Mouse (Mus musculus) forebrain, embryonic 11.5 days (tissue): ENCODE results near the gene Tubb5. TPM values are rescaled to one million over a fixed set of nuclear protein-coding genes. Genes with fewer than 3 reads are reported as not detected.

Source experiments
- ATAC-seq: fragments of 200-750 bp; cut with Nextera tagmentation; replicated peaks from 2 replicates; pipeline ENCODE4 v1.8.0; 2017; ENCODE audit warnings: moderate TSS enrichment; ENCODE audit not compliant: low FRiP score
- DNase-seq: peaks from one replicate; pipeline ENCODE4 v3.0.0-alpha.2; 2017; ENCODE audit warnings: low spot score
- H3K27ac ChIP-seq: fragments of 300-500 bp; sonication (generic); 2 replicates; pipeline ENCODE4 v1.5.1; 2014; ENCODE audit warnings: low read depth, low read length
- H3K27me3 ChIP-seq: fragments of 300-500 bp; sonication (generic); 2 replicates; pipeline ENCODE4 v1.6.1; 2014; ENCODE audit warnings: mild to moderate bottlenecking, low read length, mixed read lengths; ENCODE audit not compliant: control insufficient read depth, insufficient read depth
- H3K36me3 ChIP-seq: fragments of 300-500 bp; sonication (generic); 2 replicates; pipeline ENCODE4 v1.6.1; 2014; ENCODE audit warnings: mild to moderate bottlenecking, low read length, moderate library complexity, mixed read lengths; ENCODE audit not compliant: control insufficient read depth, insufficient read depth
- H3K4me1 ChIP-seq: fragments of 300-500 bp; sonication (generic); replicated peaks from 2 replicates; pipeline ENCODE4 v1.6.1; 2014; ENCODE audit warnings: low read length, mixed read lengths; ENCODE audit not compliant: control insufficient read depth, insufficient read depth
- H3K4me2 ChIP-seq: fragments of 300-500 bp; sonication (generic); 2 replicates; pipeline ENCODE4 v1.6.1; 2014; ENCODE audit warnings: low read depth, mild to moderate bottlenecking, low read length, moderate library complexity, mixed read lengths; ENCODE audit not compliant: severe bottlenecking
- H3K4me3 ChIP-seq: fragments of 300-500 bp; sonication (generic); 2 replicates; pipeline ENCODE4 v1.5.1; 2014; ENCODE audit warnings: low read depth, low read length
- H3K9ac ChIP-seq: fragments of 300-500 bp; sonication (generic); 2 replicates; pipeline ENCODE4 v1.6.1; 2014; ENCODE audit warnings: low read length
- H3K9me3 ChIP-seq: fragments of 300-500 bp; sonication (generic); 2 replicates; pipeline ENCODE4 v1.6.1; 2016; ENCODE audit warnings: low read length, mixed read lengths; ENCODE audit not compliant: control insufficient read depth
- WGBS: fragments of 180-500 bp; shearing (Covaris S2); extraction: QIAGEN DNeasy Blood & Tissue Kit; methylation state at CpG from one replicate; pipeline ENCODE4 v1.1.7; 2014; 5-methylcytosine and 5-hydroxymethylcytosine counted together
- polyA plus RNA-seq: library from polyadenylated mRNA; unstranded; fragments of >200 nt; fragmentation: Nextera tagmentation; extraction: Ambion mirVana; gene quantifications from 2 replicates; pipeline ENCODE4 v1.2.1, GENCODE M21; 2014

The Tubb5 gene
- polyA plus RNA-seq, 1 experiment from 2014 or later, result 1,583 TPM

GRCm38 (mm10) chr17:35814678-35815077 lies 23.4 kb downstream of the Tubb5 start:
- H3K9me3 ChIP-seq, result no peaks in the 10 kb centered on the region
- no peak overlapping the region for H3K4me3 ChIP-seq
- WGBS, result 75% methylated on average over 6 of the region's 6 CpGs
- no peaks in the 10 kb centered on the region for H3K36me3 ChIP-seq
- H3K4me1 ChIP-seq, result no peaks in the 10 kb centered on the region
- DNase-seq (no peak), ATAC-seq (no peak)
- H3K4me2 ChIP-seq, result no peak overlapping the region
- H3K27ac ChIP-seq, result no peak overlapping the region
- no peaks in the 10 kb centered on the region for H3K27me3 ChIP-seq
- no peak overlapping the region for H3K9ac ChIP-seq

- H3K9ac ChIP-seq, result no peak overlapping the region
- DNase-seq (no peak), ATAC-seq (no peak)
- no peaks in the 10 kb centered on the region for H3K27me3 ChIP-seq
- H3K36me3 ChIP-seq, result no peaks in the 10 kb centered on the region
- H3K4me1 ChIP-seq, result no peaks in the 10 kb centered on the region
- no peak overlapping the region for H3K27ac ChIP-seq
- no peaks in the 10 kb centered on the region for H3K9me3 ChIP-seq
- H3K4me2 ChIP-seq, result no peak overlapping the region
- 89% methylated on average over 7 of the region's 7 CpGs for WGBS
- no peak overlapping the region for H3K4me3 ChIP-seq
Observed at GRCm38 (mm10) chr17:35813653-35814052, 24.5 kb downstream of the Tubb5 start.

- no peak for ATAC-seq
- H3K27ac ChIP-seq, result no peak overlapping the region
Observed at GRCm38 (mm10) chr17:35813245-35813647, 24.9 kb downstream of the Tubb5 start.

DNA sequence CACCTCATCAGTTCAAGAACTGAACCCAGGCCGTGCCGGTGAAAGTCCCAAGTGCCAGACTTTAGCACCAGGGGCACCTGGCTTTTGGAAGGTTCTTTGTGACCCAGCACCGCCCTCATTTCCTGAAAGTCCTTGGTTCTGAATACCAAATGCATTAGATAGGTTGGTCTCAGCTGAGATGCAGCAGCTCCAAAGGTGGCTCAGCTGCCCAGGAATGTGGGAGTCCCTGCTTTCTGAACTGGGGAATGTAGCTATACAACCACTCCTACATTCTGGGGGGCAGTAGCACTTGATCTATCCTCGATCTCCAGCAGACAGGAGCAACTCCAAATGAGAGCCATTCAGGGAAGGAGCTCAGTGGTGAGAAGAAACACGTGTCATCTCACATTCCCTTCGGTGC lies 25.4 kb downstream of the Tubb5 start:
- WGBS, result 81% methylated on average over 6 of the region's 6 CpGs
- H3K9me3 ChIP-seq, result no peaks in the 10 kb centered on the region
- no peak overlapping the region for H3K27ac ChIP-seq
- DNase-seq, result no peak
- H3K4me3 ChIP-seq, result no peak overlapping the region
- H3K4me1 ChIP-seq, result no peaks in the 10 kb centered on the region
- ATAC-seq, result no peak
- H3K36me3 ChIP-seq, result no peaks in the 10 kb centered on the region
- no peak overlapping the region for H3K4me2 ChIP-seq
- no peak overlapping the region for H3K9ac ChIP-seq
- H3K27me3 ChIP-seq, result no peaks in the 10 kb centered on the region

More at GRCm38 (mm10) chr17:35813245-35813647, 24.9 kb downstream of the Tubb5 start:
- no peaks in the 10 kb centered on the region for H3K4me1 ChIP-seq
- H3K9me3 ChIP-seq, result no peaks in the 10 kb centered on the region
- H3K36me3 ChIP-seq, result no peaks in the 10 kb centered on the region
- H3K4me3 ChIP-seq, result no peak overlapping the region
- no peaks in the 10 kb centered on the region for H3K27me3 ChIP-seq
- 82% methylated on average over 7 of the region's 7 CpGs for WGBS
- no peak overlapping the region for H3K9ac ChIP-seq
- no peak overlapping the region for H3K4me2 ChIP-seq
- no peak for DNase-seq

DNA sequence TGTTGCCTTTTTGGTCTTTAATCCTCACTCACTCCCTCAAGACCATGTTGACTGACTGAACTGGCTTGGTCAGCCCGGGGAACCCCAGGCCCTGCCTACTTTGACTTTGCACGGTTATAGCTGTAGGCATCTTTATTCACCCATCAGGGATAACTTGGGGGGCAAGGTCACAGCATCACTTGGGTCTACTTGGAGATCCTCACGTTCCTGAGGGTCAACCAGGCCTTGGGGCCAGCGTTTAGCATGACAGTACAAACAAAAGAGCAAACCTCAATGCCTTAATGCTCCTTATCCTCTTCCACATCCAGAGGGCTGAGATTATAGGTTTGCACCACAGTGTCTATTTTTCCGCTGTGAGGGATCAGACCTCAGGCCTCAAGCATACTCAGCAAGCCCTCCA lies 25.8 kb downstream of the Tubb5 start:
- 70% methylated on average over 5 of the region's 5 CpGs for WGBS
- no peak for ATAC-seq

GRCm38 (mm10) chr17:35810900-35811648 lies 27.0 kb downstream of the Tubb5 start:
- no peak overlapping the region for H3K4me3 ChIP-seq
- 90% methylated on average over 5 of the region's 5 CpGs for WGBS
- no peak overlapping the region for H3K9ac ChIP-seq
- no peak overlapping the region for H3K27ac ChIP-seq
- no peak for ATAC-seq
- H3K36me3 ChIP-seq, result no peaks in the 10 kb centered on the region
- no peak for DNase-seq
- H3K27me3 ChIP-seq, result no peaks in the 10 kb centered on the region
- H3K9me3 ChIP-seq, result no peaks in the 10 kb centered on the region
- no peak overlapping the region for H3K4me2 ChIP-seq
- no peaks in the 10 kb centered on the region for H3K4me1 ChIP-seq

More for the DNA sequence above, 25.8 kb downstream of the Tubb5 start:
- Histone ChIP-seq H3K4me1 (no peaks in the 10 kb centered on the region), H3K36me3 (no peaks in the 10 kb centered on the region), H3K4me2 (no peak overlapping the region), H3K9ac (no peak overlapping the region), H3K9me3 (no peaks in the 10 kb centered on the region), H3K27me3 (no peaks in the 10 kb centered on the region), H3K4me3 (no peak overlapping the region), H3K27ac (no peak overlapping the region)
- no peak for DNase-seq

DNA sequence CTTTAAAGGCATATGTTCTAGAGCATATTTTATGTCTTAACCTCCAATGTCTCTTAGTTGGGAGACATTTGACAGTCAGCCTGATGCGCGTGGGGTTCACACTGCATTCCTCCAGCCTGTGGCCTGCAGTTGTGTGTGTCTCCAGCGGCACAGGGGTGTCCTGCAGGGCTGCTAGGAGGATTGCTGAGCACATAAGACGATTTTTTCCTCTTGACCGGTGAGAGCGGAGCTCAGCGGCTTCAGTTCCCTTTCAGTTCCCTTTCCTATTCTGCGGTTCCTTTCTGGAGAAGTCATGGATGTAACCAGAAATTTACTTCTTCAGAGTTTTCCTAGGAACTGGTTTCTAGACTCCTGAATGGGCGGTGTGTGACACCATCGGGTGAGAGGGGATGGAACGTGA lies 28.7 kb downstream of the Tubb5 start:
- no peak overlapping the region for H3K4me2 ChIP-seq
- 87% methylated on average over 11 of the region's 11 CpGs for WGBS
- no peak overlapping the region for H3K9ac ChIP-seq
- no peak overlapping the region for H3K4me3 ChIP-seq
- no peaks in the 10 kb centered on the region for H3K36me3 ChIP-seq
- no peak for DNase-seq
- no peaks in the 10 kb centered on the region for H3K9me3 ChIP-seq
- H3K4me1 ChIP-seq, result no peaks in the 10 kb centered on the region
- H3K27me3 ChIP-seq, result no peaks in the 10 kb centered on the region
- ATAC-seq, result no peak
- H3K27ac ChIP-seq, result no peak overlapping the region

- Histone ChIP-seq H3K9ac (no peak overlapping the region), H3K4me3 (no peak overlapping the region), H3K27ac (no peak overlapping the region), H3K9me3 (no peaks in the 10 kb centered on the region), H3K36me3 (no peaks in the 10 kb centered on the region), H3K27me3 (no peaks in the 10 kb centered on the region), H3K4me1 (no peaks in the 10 kb centered on the region), H3K4me2 (no peak overlapping the region)
- DNase-seq, result no peak
- no peak for ATAC-seq
- WGBS, result 76% methylated on average over 9 of the region's 9 CpGs
Observed at GRCm38 (mm10) chr17:35808073-35808472, 30.0 kb downstream of the Tubb5 start.

DNA sequence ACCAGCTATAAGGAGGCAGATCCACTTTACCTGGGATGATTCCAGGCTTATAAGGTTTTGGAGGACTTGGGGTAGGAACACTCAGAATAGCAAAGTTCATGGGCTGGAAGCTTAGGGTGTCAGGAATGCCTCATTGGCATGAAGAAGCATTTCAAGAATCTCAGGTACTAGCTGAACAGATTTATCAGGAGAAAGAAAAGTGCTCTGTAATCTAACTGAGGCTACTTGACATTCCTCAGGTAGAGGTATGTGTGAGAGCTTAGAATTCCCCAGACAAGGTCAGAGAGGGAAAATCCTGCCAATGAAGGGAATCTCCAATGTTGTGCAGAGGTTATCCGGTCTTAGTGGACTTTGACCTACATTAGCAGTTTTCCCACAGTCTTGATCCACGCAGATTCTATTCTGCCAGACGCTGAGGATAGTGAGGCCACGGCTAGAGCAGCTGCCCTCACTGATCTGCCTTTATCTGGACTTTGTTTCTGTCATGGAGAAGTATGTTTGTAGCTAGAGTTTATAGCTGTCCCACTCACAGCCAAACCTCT lies 34.2 kb downstream of the Tubb5 start:
- ATAC-seq, result no peak
- Histone ChIP-seq H3K4me1 (no peaks in the 10 kb centered on the region), H3K9ac (no peak overlapping the region), H3K4me3 (no peak overlapping the region), H3K9me3 (no peaks in the 10 kb centered on the region), H3K4me2 (no peak overlapping the region), H3K27ac (no peak overlapping the region), H3K36me3 (no peaks in the 10 kb centered on the region), H3K27me3 (no peaks in the 10 kb centered on the region)
- WGBS, result 87% methylated on average over 4 of the region's 4 CpGs
- no peak for DNase-seq
